Mouse (Mus musculus): ENCODE data around the gene Rrp15. TPM values are rescaled to one million over a fixed set of nuclear protein-coding genes. Genes with fewer than 3 reads are reported as not detected.
"Not testable (repeated sequence)": the region's sequence is repeated elsewhere in the genome, so short reads cannot be mapped to it uniquely, and the experiment has no call there.

Gene Rrp15
- total RNA-seq (2021), result 10 to 100 TPM; 15.1 to 16.2 TPM
- long read RNA-seq, transcript Rrp15-201 (5 exons, 1,321 nt), result major isoform, 7 of 8 reads
- long read RNA-seq, partial matches to known transcripts, result 0 of 8 reads
- long read RNA-seq, other reads (novel, unspliced or antisense), result 1 of 8 reads

DNA sequence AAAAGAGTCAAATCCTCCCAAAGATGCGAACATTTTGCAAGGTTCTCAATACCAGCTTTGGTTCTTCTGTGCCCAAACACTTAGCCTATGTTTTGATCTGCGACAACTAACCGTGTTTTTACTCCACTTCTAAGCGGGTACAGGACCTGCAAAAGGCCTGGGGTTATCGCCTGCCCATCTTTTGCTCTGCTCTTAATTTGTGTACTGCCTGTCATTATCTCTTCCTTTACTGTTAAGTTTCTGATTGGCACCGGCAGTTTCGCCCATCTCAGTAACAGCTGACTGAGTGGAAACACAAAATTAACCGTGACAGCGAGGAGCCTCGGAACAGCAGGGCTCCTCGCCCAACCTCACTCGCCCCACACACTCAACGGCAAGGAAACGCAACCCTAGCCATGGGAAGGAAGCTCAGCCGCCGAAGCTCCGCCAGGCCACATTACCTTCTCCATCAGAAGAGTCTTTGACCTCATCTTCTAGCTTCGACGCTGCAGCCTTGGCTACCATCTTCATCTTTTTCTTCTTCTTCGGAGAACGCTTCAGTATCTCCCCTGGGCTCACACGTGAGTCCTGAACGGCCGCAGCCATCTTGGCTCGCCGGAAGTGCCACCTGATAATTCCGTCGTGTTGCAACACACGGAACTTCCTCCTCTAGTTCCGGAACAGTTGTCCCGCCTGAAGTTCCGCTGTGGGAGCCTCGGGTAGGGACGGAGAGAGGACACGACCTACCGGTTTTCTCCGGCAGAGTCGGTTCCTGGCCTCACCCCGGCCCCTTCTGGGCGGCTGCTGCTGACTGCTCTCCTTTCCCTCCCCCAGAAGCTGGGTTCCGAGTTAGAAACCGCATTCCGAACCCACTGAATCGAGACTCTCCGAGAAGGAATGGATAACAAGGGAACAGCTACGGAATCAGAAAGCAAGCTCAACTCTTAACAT, at the start of gene Rrp15:
Rrp15 (minus strand) TSS at position 635 of the 930 bp plus-strand sequence.
- DNase-seq (ENCODE audit: low spot score in 2 of 2), result peak; percentile 71 to 91

DNA sequence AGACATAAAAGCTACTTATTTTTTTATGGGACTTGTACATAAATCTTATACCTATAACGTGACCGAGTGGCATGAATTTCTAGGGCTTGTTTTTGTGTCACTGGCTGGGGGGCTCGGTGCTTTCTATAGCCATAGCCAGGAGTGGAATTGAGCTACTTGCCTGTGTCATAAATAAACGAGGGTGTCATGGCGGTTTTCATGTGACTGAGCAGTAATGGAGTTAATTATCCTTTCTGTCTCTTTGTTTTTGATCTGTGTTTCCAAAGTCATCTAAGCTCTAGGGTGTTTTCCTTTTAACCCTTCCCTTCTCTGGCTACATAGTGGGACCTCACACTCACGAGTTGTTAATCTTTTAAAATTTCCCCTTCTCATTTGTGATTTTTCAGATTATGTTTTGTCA, 48.8 kb upstream of the Rrp15 start:
- DNase-seq (ENCODE audit: low spot score in 2 of 2), result no peak

DNA sequence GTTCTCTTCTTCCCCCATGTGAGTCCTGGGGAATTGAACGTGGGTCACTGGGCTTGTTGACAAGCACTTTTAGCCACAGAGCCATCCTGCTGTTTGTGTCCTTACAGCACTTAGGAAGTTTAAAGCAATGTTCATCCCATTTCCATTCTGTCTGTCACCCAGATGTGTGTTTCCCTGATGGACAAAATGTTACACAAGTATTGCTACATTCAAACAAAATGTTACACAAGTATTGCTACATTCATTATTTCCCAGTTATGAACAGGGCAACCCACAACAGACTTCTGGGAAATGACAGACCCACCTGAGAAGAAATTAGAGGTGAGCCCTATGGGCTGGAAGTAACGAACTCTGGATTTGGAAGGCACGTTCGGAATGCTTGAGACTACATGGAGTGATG, 36.2 kb upstream of the Rrp15 start:
- no peak for DNase-seq (ENCODE audit: low spot score in 2 of 2)

GRCm38 (mm10) chr1:186780826-186781225, 31.7 kb upstream of the Rrp15 start:
- no peak for DNase-seq (ENCODE audit: low spot score in 2 of 2)

DNA sequence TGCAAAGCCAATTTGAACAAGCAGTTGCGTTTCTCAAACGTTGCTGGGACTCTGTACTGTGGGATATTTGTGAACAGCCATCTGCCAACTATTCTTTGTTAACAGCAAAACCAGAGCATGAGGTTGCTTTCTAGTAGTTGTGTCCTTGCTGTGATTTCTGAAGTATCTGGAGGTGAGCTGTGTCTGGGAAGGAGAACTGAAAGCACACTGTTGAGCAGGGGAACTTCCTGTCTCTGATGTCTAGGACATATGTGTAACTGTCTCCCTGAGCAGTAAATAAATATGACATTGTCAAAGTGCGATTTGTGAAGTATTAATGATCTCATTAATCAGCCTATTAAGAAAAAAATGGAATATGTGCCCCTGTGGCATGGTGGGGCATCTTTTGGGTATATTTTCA, 24.0 kb upstream of the Rrp15 start:
- no peak for DNase-seq (ENCODE audit: low spot score in 2 of 2)

DNA sequence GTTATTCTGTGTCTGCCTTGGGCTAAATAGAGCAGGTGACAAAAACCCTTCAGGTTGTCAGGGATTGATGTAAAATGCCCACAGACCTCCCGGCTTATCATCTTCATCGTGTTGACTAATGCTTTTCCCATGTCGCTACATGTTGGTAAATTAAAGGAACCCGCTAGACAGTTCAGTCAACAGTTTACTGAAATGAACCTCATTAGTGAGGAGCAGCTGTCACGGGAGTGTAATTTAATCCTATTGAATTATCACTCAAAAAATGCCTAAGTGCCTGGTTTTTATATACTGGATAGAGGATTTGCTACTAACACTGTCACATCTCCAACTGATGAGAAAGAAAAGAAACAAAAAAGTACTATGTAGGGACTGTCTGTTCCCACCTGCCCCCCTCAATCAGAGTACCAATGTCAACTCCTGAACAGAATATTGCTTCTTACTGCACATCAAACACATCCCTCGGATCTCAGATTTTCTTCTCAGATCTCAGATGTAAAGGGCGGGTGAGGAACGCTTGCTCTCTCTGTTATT, 23.5 kb upstream of the Rrp15 start:
- peak in 1 of 2 experiments; percentile 3 for DNase-seq (ENCODE audit: low spot score in 2 of 2)

- no peak for DNase-seq (ENCODE audit: low spot score in 2 of 2)
Measured at GRCm38 (mm10) chr1:186772005-186772404, 22.8 kb upstream of the Rrp15 start.

DNA sequence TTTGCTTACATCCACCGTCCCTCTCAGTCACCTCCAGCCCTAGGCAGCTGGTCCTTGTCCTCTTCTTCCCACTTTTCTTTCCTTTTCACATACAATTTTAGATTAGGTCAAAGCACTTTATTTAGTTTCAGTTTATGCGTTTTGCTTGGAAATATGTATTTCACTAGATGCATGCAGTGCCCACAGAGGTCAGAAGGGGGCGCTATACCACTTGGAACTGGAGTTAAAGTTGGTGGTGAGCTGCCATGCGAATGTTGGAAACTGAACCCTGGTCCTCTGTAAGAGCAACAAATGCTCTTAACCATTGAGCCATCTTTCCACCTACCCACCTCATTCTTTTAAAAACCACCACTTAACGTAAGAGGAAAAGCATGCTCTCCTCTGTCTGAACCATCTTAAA, 21.5 kb upstream of the Rrp15 start:
- no peak for DNase-seq (ENCODE audit: low spot score in 2 of 2)

- DNase-seq (ENCODE audit: low spot score in 2 of 2), result no peak
Measured at GRCm38 (mm10) chr1:186768392-186768791, 19.2 kb upstream of the Rrp15 start.

GRCm38 (mm10) chr1:186763451-186763850, 14.3 kb upstream of the Rrp15 start:
- DNase-seq (ENCODE audit: low spot score in 2 of 2), result not testable (repeated sequence)

DNA sequence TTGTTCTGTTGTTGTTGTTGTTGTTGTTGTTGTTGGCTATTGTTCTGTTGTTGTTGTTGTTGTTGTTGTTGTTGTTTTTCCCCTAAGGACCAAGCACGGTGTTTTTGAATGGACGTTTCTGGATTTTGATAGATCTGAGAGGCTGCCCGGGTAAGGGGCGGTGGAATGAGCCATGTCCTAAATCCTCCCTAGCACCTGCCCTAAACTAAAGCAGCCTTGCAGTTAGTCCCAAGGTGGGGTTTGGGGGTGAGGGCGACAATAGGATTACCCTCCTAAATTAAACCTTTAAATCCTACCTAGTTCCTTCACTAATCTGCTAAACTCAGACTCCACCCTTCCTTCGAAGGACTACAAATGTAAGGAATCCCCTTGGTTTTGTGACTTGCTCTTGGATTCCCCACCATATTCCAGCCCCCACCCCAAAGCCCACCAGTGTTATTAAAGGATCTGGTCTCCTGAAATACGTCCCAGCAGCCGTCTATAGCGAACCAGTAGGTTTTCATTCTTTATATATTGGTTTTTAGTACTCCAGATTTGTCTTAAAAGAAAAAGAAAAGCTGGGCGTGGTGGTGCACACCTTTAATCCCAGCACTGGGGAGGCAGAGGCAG, 621 bp upstream of the Rrp15 start:
- no peak for DNase-seq (ENCODE audit: low spot score in 2 of 2)

DNA sequence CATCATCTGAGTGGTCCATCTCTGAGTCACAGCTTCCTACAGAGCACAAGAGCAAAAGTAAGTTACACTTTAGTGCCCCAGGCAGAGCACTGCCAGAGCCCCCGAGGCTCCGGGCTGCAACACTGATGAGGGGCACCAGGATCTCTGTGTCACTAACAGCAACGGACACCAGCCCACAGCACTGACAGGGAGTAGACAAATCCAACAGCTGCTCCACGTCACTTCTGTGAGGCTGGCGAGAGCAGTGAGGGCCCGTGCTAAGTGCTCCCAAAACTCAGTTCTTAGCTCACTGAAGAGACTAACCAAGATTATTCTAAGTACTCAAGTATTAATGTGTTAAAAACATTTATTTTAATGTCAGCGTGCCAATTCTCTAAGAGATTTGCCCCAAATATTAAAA, 9.3 kb downstream of the Rrp15 start:
- no peak for DNase-seq (ENCODE audit: low spot score in 2 of 2)

GRCm38 (mm10) chr1:186735537-186735936, 13.6 kb downstream of the Rrp15 start:
- DNase-seq (ENCODE audit: low spot score in 2 of 2), result no peak

GRCm38 (mm10) chr1:186733052-186733451, 16.1 kb downstream of the Rrp15 start:
- no peak for DNase-seq (ENCODE audit: low spot score in 2 of 2)

DNA sequence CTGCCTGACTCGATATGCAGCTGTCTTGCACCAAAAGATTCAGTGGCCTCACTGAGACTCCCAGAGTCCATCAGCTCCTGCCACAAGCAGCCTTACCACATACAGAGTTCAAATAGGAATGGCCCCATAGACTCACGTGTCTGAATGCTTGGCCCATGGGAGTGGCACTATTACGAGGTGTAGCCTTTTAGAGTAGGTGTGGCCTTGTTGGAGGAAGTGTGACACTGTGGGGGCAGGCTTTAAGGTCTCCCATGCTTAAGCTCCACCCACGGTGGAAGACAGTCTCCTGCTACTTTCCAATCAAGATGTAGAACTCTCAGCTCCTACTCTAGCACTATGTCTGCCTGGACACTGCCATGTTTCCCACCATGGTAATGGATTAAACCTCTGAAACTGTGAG, 20.4 kb downstream of the Rrp15 start:
- no peak for DNase-seq (ENCODE audit: low spot score in 2 of 2)

- no peak for DNase-seq (ENCODE audit: low spot score in 2 of 2)
Measured at GRCm38 (mm10) chr1:186726117-186726516, 23.0 kb downstream of the Rrp15 start.

- no peak for DNase-seq (ENCODE audit: low spot score in 2 of 2)
Measured at GRCm38 (mm10) chr1:186722299-186722698, 26.9 kb downstream of the Rrp15 start.

GRCm38 (mm10) chr1:186721846-186722245, 27.3 kb downstream of the Rrp15 start:
- peak; percentile 74 to 91 for DNase-seq (ENCODE audit: low spot score in 2 of 2)

DNA sequence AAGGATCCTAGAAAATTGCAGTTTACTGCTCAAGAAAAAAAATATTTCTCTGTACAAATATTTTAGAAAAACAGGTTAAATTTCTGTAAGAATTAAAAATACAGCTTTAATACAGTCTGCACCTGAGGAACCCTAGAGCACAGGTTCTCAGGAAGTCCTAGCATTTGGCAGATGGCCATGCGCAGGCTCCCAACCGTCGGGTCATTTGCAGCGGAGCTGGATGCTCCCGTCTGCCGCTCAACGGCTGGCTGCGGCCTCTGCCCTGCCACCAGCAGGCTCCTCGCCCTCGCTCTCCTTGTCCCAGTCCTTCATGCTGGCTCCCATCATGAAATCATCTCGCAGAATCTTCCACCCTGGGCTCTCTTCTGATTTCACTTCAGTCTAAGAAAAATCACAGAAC, 28.0 kb downstream of the Rrp15 start:
- DNase-seq (ENCODE audit: low spot score in 2 of 2), result no peak

DNA sequence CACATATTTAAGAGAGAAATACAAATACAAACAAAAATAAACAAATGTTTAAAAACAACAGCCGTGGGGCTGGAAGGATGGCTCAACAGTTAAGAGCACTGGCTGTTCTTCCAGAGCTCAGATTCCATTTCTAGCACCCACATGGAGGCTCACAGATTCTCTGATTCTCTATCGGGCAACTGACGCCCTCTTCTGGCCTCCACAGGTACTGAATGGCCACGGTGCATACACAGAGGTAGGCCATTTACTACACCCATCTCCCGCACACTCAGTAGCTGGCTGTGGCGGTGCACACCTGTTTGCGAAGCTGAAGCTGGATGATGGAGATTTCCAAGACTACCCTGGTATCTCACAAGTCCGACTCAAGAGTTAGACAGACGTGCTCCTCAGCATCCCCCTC, 29.4 kb downstream of the Rrp15 start:
- no peak for DNase-seq (ENCODE audit: low spot score in 2 of 2)

DNA sequence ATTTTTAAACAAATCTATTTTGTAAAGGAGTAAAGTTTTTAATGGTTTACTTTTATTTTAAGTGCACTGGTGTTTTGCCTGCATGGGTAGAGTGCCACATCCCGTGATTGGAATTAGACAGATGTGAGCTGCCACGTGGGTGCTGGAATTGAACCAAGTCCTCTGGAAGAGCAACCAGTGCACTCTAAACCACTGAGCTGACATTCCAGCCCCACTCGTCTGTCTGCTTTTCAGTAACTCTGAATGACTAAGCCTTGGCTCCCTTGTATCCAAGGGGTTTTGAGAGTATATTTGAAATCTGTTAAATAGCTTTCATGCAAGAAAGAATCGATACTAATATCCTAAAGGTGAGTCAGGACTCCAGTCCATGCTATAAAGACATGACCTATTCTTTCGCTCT, 30.3 kb downstream of the Rrp15 start:
- no peak for DNase-seq (ENCODE audit: low spot score in 2 of 2)
